Mouse (Mus musculus) testis, adult 2 months (tissue): ENCODE data around the gene Mamdc4. TPM values are rescaled to one million over a fixed set of nuclear protein-coding genes. Genes with fewer than 3 reads are reported as not detected.

ENCODE experiments used
- H3K27ac ChIP-seq: fragments of 200-500 bp; 2 replicates; pipeline ENCODE4 v1.5.1; 2012; ENCODE audit warnings: low read depth, low read length; ENCODE audit not compliant: control insufficient read depth, insufficient read depth
- H3K27me3 ChIP-seq: fragments of 200-500 bp; 2 replicates; pipeline ENCODE4 v1.6.1; 2012; ENCODE audit warnings: mild to moderate bottlenecking, low read length, moderate library complexity; ENCODE audit not compliant: control insufficient read depth, insufficient read depth
- H3K36me3 ChIP-seq: fragments of 200-500 bp; 2 replicates; pipeline ENCODE4 v1.6.1; 2012; ENCODE audit warnings: mild to moderate bottlenecking, low read length; ENCODE audit not compliant: control insufficient read depth, insufficient read depth
- H3K4me1 ChIP-seq: fragments of 200-500 bp; 2 replicates; pipeline ENCODE4 v1.6.1; 2012; ENCODE audit warnings: low read length; ENCODE audit not compliant: control insufficient read depth, insufficient read depth
- H3K4me3 ChIP-seq: fragments of 200-500 bp; 2 replicates; pipeline ENCODE4 v1.5.1; 2012; ENCODE audit warnings: low read depth, mild to moderate bottlenecking, low read length, moderate library complexity, mixed read lengths; ENCODE audit not compliant: control insufficient read depth
- CTCF ChIP-seq: fragments of 200-500 bp; IDR thresholded peaks from 2 replicates; pipeline ENCODE4 v1.5.1; 2012; ENCODE audit warnings: low read depth, mild to moderate bottlenecking, inconsistent platforms, low read length, moderate library complexity; ENCODE audit not compliant: control insufficient read depth, insufficient read depth, insufficient replicate concordance
- POLR2A ChIP-seq: fragments of 200-500 bp; IDR thresholded peaks from 2 replicates; pipeline ENCODE4 v1.6.1; 2012; ENCODE audit warnings: low read depth, mild to moderate bottlenecking, inconsistent platforms, low read length, moderate library complexity; ENCODE audit not compliant: control insufficient read depth
- polyA plus RNA-seq: library from polyadenylated mRNA; depleted of rRNA; stranded (reverse); fragments of >200 nt; gene quantifications from 2 replicates; pipeline ENCODE4 v1.2.3, GENCODE M21; 2012

Mamdc4 gene
- polyA plus RNA-seq, 1 experiment, result 1.7 TPM

DNA sequence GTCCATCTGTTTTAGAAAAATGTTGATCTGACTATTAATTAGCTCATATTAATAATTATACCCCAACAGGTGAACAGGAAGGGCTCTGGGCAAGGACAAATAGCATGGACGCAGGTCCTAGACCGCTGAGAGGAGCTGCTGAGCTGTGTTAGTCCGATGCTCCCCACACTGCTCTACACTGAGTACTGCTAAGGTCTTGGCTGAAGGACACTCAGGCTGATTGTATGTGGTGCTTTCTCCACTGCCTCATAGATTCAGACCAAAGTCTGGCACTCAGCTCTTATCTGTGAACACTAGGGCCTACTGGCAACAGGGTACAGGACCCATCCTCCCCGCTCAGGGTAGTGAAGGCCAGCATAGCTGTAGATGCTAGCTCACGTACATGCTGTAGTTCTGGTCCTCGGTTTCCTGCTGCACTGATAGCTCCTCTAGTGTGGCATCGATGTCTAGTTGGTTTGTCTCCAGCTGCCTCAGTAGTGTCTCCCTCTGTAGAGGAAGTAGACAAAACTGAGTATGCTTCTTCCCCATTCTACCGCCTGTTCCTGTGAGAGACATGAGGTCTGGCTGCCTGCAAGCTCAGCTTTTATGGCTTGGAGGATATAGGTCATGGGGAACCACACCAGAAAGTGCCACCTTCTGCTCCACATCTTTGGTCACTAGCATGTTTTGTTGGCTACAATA lies 13.7 kb upstream of the Mamdc4 start:
- TF ChIP-seq CTCF, result no peak
- no peak for TF ChIP-seq POLR2A
- Histone ChIP-seq H3K36me3 (no peaks in the 10 kb centered on the region; the same call in 1 of the 2 replicates), H3K27me3 (no peaks in the 10 kb centered on the region), H3K27ac (no peak overlapping the region), H3K4me1 (no peaks in the 10 kb centered on the region), H3K4me3 (no peak overlapping the region)

DNA sequence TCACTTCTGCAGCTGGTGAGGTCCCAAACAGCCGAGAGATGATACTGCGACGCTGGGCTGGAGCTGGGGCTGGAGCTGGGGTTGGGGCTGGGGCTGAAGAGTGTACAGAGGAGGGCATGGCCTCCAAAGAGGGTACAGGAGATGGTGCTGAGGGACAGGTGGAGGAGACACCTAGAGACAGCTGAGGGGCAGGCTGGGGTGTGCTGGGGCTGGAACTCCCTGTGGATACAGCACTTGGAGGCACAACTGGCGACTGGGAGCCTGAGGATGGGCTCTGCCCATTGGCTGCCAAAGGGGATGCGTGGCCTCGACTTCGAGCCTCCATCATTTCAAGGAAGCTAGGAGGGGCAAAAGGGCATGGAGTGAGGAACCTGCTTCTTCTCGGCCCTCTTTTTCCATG lies 12.6 kb upstream of the Mamdc4 start:
- no peak overlapping the region for H3K27ac ChIP-seq
- no peak overlapping the region for H3K4me3 ChIP-seq
- no peak for TF ChIP-seq CTCF
- TF ChIP-seq POLR2A, result no peak
- H3K27me3 ChIP-seq, result no peaks in the 10 kb centered on the region
- H3K4me1 ChIP-seq, result no peaks in the 10 kb centered on the region
- H3K36me3 ChIP-seq, result no peaks in the 10 kb centered on the region; the same call in 1 of the 2 replicates

GRCm38 (mm10) chr2:25585601-25586000 lies 11.0 kb upstream of the Mamdc4 start:
- peaks cover 6% of the 10 kb centered on the region for H3K4me1 ChIP-seq
- TF ChIP-seq CTCF (no peak), POLR2A (no peak)
- H3K4me3 ChIP-seq, result no peak overlapping the region
- no peak overlapping the region for H3K27ac ChIP-seq
- no peaks in the 10 kb centered on the region; the same call in 1 of the 2 replicates for H3K36me3 ChIP-seq
- no peaks in the 10 kb centered on the region for H3K27me3 ChIP-seq

DNA sequence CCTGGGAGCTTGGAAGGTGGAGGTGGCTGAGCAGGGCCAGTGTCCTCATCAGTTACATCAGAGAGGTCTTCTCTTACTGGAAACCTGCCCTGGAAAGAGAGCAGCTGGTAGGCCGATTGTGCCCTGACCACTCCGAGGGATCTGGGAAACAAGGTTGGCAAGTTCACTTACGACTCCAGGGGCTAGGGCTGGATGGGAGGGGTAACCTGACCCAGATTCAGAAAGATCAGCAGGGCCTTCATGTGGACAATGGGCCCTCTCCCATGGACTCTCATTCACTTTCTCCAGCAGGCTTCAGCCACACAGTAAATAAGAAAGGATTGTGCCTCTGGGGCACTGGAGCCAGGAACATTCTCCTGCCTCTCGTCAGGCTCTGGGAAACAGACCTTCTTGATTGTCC lies 10.2 kb upstream of the Mamdc4 start:
- no peak overlapping the region for H3K27ac ChIP-seq
- H3K4me1 ChIP-seq, result peaks cover 10% of the 10 kb centered on the region
- H3K4me3 ChIP-seq, result no peak overlapping the region
- no peaks in the 10 kb centered on the region for H3K27me3 ChIP-seq
- TF ChIP-seq POLR2A, result no peak
- TF ChIP-seq CTCF, result no peak
- no peaks in the 10 kb centered on the region; the same call in 1 of the 2 replicates for H3K36me3 ChIP-seq

DNA sequence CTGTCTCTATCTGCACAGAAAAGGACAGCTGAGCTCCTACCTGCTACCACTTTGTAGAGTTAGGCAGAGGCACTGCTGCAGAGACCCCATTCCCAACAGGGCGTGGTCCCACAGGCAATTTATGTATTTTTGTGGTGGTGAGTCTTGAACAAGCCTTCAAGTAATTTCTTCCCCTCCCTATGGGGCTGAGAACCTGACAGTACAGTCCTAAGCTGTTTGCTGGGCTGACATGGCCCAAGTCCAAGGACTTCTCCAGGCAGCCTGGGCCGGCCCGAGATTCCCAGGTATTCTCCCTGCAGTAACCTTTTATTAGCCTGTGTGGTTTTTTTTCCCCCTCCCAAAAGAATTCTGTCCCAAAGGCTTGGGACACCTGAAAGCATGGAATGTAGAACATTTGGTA lies 9.5 kb upstream of the Mamdc4 start:
- TF ChIP-seq POLR2A (no peak), CTCF (no peak)
- Histone ChIP-seq H3K27ac (no peak overlapping the region), H3K36me3 (no peaks in the 10 kb centered on the region; the same call in 1 of the 2 replicates), H3K4me1 (peaks cover 17% of the 10 kb centered on the region), H3K4me3 (no peak overlapping the region), H3K27me3 (no peaks in the 10 kb centered on the region)

- H3K27me3 ChIP-seq, result no peaks in the 10 kb centered on the region
- no peak overlapping the region for H3K4me3 ChIP-seq
- H3K4me1 ChIP-seq, result peaks cover 22% of the 10 kb centered on the region
- TF ChIP-seq CTCF (no peak), POLR2A (no peak)
- no peak overlapping the region for H3K27ac ChIP-seq
- H3K36me3 ChIP-seq, result no peaks in the 10 kb centered on the region; the same call in 1 of the 2 replicates
Measured at GRCm38 (mm10) chr2:25583571-25583970, 8.9 kb upstream of the Mamdc4 start.

- no peaks in the 10 kb centered on the region for H3K27me3 ChIP-seq
- H3K4me3 ChIP-seq, result no peak overlapping the region
- no peak overlapping the region for H3K27ac ChIP-seq
- H3K36me3 ChIP-seq, result no peaks in the 10 kb centered on the region; the same call in 1 of the 2 replicates
- TF ChIP-seq CTCF (no peak), POLR2A (no peak)
- H3K4me1 ChIP-seq, result peaks cover 27% of the 10 kb centered on the region
Measured at GRCm38 (mm10) chr2:25583120-25583481, 8.5 kb upstream of the Mamdc4 start.

GRCm38 (mm10) chr2:25582466-25583119 lies 7.9 kb upstream of the Mamdc4 start:
- no peak overlapping the region for H3K27ac ChIP-seq
- TF ChIP-seq CTCF, result no peak
- no peak for TF ChIP-seq POLR2A
- H3K4me1 ChIP-seq, result peaks cover 32% of the 10 kb centered on the region
- no peak overlapping the region for H3K4me3 ChIP-seq
- no peaks in the 10 kb centered on the region; the same call in 1 of the 2 replicates for H3K36me3 ChIP-seq
- H3K27me3 ChIP-seq, result no peaks in the 10 kb centered on the region
